Comparison of ENCODE assay signal across 18 mouse cellular contexts in the genomic region with DNA sequence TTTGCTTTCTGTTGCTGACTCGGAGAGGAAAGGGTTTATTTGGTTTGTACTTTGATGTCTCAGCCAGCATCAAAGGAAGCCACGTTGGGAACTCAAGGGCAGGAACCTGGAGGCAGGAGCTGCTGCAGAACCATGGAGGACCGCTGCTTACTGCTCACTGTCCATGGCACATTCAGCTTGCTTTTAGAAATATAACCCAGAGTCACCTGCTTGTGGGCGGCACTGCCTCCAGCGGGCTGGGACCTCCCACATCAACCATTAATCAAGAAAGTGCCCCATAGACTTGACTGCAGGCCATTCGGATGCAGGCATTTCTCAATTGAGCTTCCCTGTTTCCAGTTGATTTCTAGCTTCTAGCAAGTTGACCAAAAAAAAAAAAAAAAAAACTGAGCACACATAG. TPM values are rescaled to one million over a fixed set of nuclear protein-coding genes. Genes with fewer than 3 reads are reported as not detected.
DNase-seq lines count a peak whose midpoint lies in the region; TF ChIP-seq lines count a peak whose summit lies in the region.
"Had no signal": no experiment of that assay in that cellular context is flagged by ENCODE, and none has a peak within 500 bp of the region (broad histone marks: within the 10 kb centered on the region; RNA-seq: fewer than 3 reads in every experiment).

No protein-coding gene starts in this region.

- no peaks in the 10 kb centered on the region for H3K79me2 ChIP-seq in liver, adult 2 months (ENCODE audit: control insufficient read depth, insufficient read depth, low read length)

- TF ChIP-seq CTCF in liver, adult 2 months (IDR thresholded peaks at IDR 0.05; ENCODE audit: low read depth, low read length), result no peak
- TF ChIP-seq CTCF in bone marrow, adult 2 months (IDR thresholded peaks at IDR 0.05; ENCODE audit: control insufficient read depth, insufficient read depth, low read length), result no peak

- TF ChIP-seq POLR2A in liver, adult 2 months (IDR thresholded peaks at IDR 0.05; ENCODE audit: extremely low read depth, insufficient read depth, low read length), result no peak
- TF ChIP-seq POLR2A in bone marrow, adult 2 months (IDR thresholded peaks at IDR 0.05; ENCODE audit: borderline replicate concordance, control insufficient read depth, low read depth, low read length), result no peak

- H3K36me3 ChIP-seq in liver, adult 2 months (ENCODE audit: control insufficient read depth, insufficient read depth, low read length), result 0 out of 2 replicates have a peak, but pooled peaks cover 1% of the 10 kb centered on the region

- no peak overlapping the region for H3K27ac ChIP-seq in liver, adult 2 months (replicated peaks; ENCODE audit: insufficient read depth, low read depth, low read length)
- peak overlapping the region; percentile 3; the same call in 1 of the 2 replicates for H3K27ac ChIP-seq in bone marrow, adult 2 months (ENCODE audit: control insufficient read depth, insufficient read depth, low read depth, low read length, poor library complexity)
- H3K27ac ChIP-seq: embryonic facial prominence, embryonic 10.5 days; forebrain, embryonic 13.5 days; hindbrain, embryonic 10.5 days; hindbrain, embryonic 14.5 days had no signal

- no peaks in the 10 kb centered on the region for H3K27me3 ChIP-seq in liver, adult 2 months (ENCODE audit: control insufficient read depth, insufficient read depth, low read length)
- H3K27me3 ChIP-seq: forebrain, embryonic 13.5 days; heart, embryonic 12.5 days had no signal

- H3K4me1 ChIP-seq in liver, adult 2 months (ENCODE audit: control insufficient read depth, insufficient read depth, low read length), result no peaks in the 10 kb centered on the region
- peaks cover 5% of the 10 kb centered on the region; the same call in 1 of the 2 replicates for H3K4me1 ChIP-seq in bone marrow, adult 2 months (ENCODE audit: control insufficient read depth, insufficient read depth, low read length)
- H3K4me1 ChIP-seq: embryonic facial prominence, embryonic 10.5 days; forebrain, embryonic 13.5 days; heart, embryonic 12.5 days; hindbrain, embryonic 10.5 days had no signal

- WGBS in liver, adult 2 months, result 28% methylated on average over 6 of the region's 6 CpGs
- WGBS in bone marrow, adult 2 months, result 51% methylated on average over 6 of the region's 6 CpGs

- peak; percentile 47 for DNase-seq in adrenal gland, postnatal 14 days
- DNase-seq in adrenal gland, postnatal 4 days (ENCODE audit: low spot score in 2 of 2), result no peak
- DNase-seq in liver, adult 2 months (ENCODE audit: extremely low read depth, low read depth, low spot score), result peak; percentile 21
- DNase-seq in liver (no peak), adipocyte (ENCODE audit: low spot score) (no peak)
- peak; percentile 47 to 60 for DNase-seq in adrenal gland, postnatal 36 days
- no peak for DNase-seq in lung, postnatal 36 days
- DNase-seq: cerebellum, adult 11-12 months; cerebellum, adult 9-11 months; cerebellum, postnatal 36 days; forebrain, postnatal 0 days; gastrocnemius, postnatal 14 days had no signal

- no peak overlapping the region for H3K9ac ChIP-seq in liver, adult 2 months (ENCODE audit: low read depth, low read length)
- H3K9ac ChIP-seq: forebrain, embryonic 13.5 days; forebrain, postnatal 0 days; heart, embryonic 12.5 days; hindbrain, embryonic 14.5 days had no signal

- no peak overlapping the region for H3K4me3 ChIP-seq in liver, adult 2 months (ENCODE audit: insufficient read depth, low read depth, low read length)
- H3K4me3 ChIP-seq in bone marrow, adult 2 months (replicated peaks; ENCODE audit: control insufficient read depth, low read depth, low read length), result no peak overlapping the region
- H3K4me3 ChIP-seq: embryonic facial prominence, embryonic 10.5 days; forebrain, embryonic 13.5 days; heart, embryonic 12.5 days; hindbrain, embryonic 10.5 days had no signal

RNA-seq across cellular contexts. Expression of a gene that starts 13.8 kb away (rescaled TPM):
- total RNA-seq in adrenal gland, postnatal 14 days (2021), result 8.4 and 11.0 TPM in 2 replicates
- total RNA-seq in adrenal gland, postnatal 4 days (2021), result 10 to 100 TPM; 14.1 to 15.1 TPM
- total RNA-seq in liver, adult 2 months (2014; rRNA removed), result 1.4 and 1.8 TPM in 2 replicates
- polyA plus RNA-seq in liver, adult 2 months (2012; rRNA removed), result 0.78 and 0.81 TPM in 2 replicates
- total RNA-seq in adrenal gland, postnatal 36 days (2021), result 10 to 100 TPM; 12.9 TPM
- polyA plus RNA-seq in bone marrow, adult 2 months (2011; ENCODE audit: insufficient read depth, insufficient read length, low replicate concordance, missing spikeins), result 2.4 and 3.3 TPM in 2 replicates

RNA-seq across cellular contexts. Expression of a gene that starts 19.8 kb away (rescaled TPM):
- total RNA-seq in adrenal gland, postnatal 14 days (2021), result 526 and 608 TPM in 2 replicates
- total RNA-seq in adrenal gland, postnatal 4 days (2021), result 100 to 1,000 TPM; 781 to 843 TPM
- 661 and 805 TPM in 2 replicates for total RNA-seq in liver, adult 2 months (2014; rRNA removed)
- polyA plus RNA-seq in liver, adult 2 months (2012; rRNA removed), result 111 and 115 TPM in 2 replicates
- 100 to 1,000 TPM; 627 to 726 TPM for total RNA-seq in adrenal gland, postnatal 36 days (2021)
- polyA plus RNA-seq in bone marrow, adult 2 months (2011; ENCODE audit: insufficient read depth, insufficient read length, low replicate concordance, missing spikeins), result 942 and 1,406 TPM in 2 replicates

RNA-seq across cellular contexts. Expression of a gene that starts 20.1 kb away (rescaled TPM):
- total RNA-seq in adrenal gland, postnatal 14 days (2021), result 1.1 and 2.3 TPM in 2 replicates
- 1 to 10 TPM; 2.5 to 3.6 TPM for total RNA-seq in adrenal gland, postnatal 4 days (2021)
- 0.54 and 1.0 TPM in 2 replicates for total RNA-seq in liver, adult 2 months (2014; rRNA removed)
- 0.55 TPM in 2 replicates for polyA plus RNA-seq in liver, adult 2 months (2012; rRNA removed)
- total RNA-seq in adrenal gland, postnatal 36 days (2021), result 1 to 10 TPM; 2.3 to 2.6 TPM
- 1.8 TPM in 1 of 2 replicates, not detected in the other for polyA plus RNA-seq in bone marrow, adult 2 months (2011; ENCODE audit: insufficient read depth, insufficient read length, low replicate concordance, missing spikeins)

Comparison
In these comparisons a context has a peak if more than half of its experiments do, and no peak if none do; other contexts are left out.
1. DNase-seq: peak in adrenal gland, postnatal 14 days (single experiment), liver, adult 2 months (single experiment) and adrenal gland, postnatal 36 days (2 of 2); none in adrenal gland, postnatal 4 days (0 of 2), liver (single experiment), lung, postnatal 36 days (single experiment) and adipocyte (single experiment).